Mouse (Mus musculus) inflammation-experienced regulatory T-cells (primary cell): Measurements from ENCODE around the gene Nkain1. TPM values are rescaled to one million over a fixed set of nuclear protein-coding genes. Genes with fewer than 3 reads are reported as not detected.

Source experiments
- polyA plus RNA-seq, 2 experiments: library from polyadenylated mRNA; unstranded; fragments of 100-300 nt; shearing (Covaris generic); gene quantifications; one replicate each; pipeline ENCODE4 v1.2.1; 2017

The Nkain1 gene
- 1 to 10 TPM in 1 of 2 experiments, not detected in 1; 1.4 TPM for polyA plus RNA-seq

DNA sequence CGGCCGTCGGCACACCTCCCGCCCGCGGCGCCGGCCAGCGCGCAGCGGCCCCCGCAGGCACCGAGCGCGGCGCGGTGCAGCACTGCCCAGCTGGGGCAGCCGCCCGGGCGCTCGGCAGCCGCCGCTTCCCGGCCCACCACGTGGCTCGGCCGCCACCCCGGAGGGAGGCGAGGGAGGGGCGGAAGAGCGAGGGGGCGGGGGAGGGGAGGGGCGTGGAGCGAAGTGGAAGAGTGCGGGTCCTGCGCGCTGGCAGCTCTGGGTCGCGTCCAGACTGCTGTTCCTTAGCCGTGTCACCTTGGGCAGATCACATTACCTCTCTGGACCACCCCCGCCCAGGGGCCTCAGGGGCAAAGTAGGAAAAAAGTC is at the start of gene Nkain1:
Gene Nkain1, minus strand, starts transcription at position 126 of the 366 bp plus-strand sequence.

Other genes starting within 250 kb of the Nkain1 start
- gene Zcchc17, start 214.2 kb downstream of the Nkain1 start, polyA plus RNA-seq = 10 to 100 TPM; 58.3 to 68.3 TPM
- gene Snrnp40, start 214.0 kb downstream of the Nkain1 start, polyA plus RNA-seq = 100 to 1,000 TPM; 110 to 113 TPM
- gene Pum1, start 89.1 kb upstream of the Nkain1 start, polyA plus RNA-seq = 10 to 100 TPM; 74.5 to 97.7 TPM
- 1 to 10 TPM; 3.2 to 8.8 TPM for gene Sdc3, start 218.4 kb upstream of the Nkain1 start, polyA plus RNA-seq